Mouse (Mus musculus): ENCODE measurements around the gene Nfya. TPM values are rescaled to one million over a fixed set of nuclear protein-coding genes. Genes with fewer than 3 reads are reported as not detected.

The Nfya gene
- total RNA-seq, 1 experiment = 23.3 TPM

GRCm38 (mm10) chr17:48376102-48376501, 33.6 kb downstream of the Nfya start:
- Histone ChIP-seq H3K9ac (ENCODE audit: insufficient read depth, low read depth, low read length, poor library complexity, severe bottlenecking) (no peak overlapping the region), H3K36me3 (ENCODE audit: control insufficient read depth, insufficient read depth, low read length, poor library complexity, severe bottlenecking) (no peaks in the 10 kb centered on the region), H3K9me3 (ENCODE audit: control insufficient read depth, insufficient read depth, low read depth, low read length) (no peaks in the 10 kb centered on the region), H3K4me3 (ENCODE audit: insufficient read depth in 1 of 2, low read depth in 1 of 2, low read length in 2 of 2, poor library complexity in 1 of 2, severe bottlenecking in 1 of 2) (no peak overlapping the region), H3K27ac (ENCODE audit: insufficient read depth, low read depth, low read length, poor library complexity, severe bottlenecking) (no peak overlapping the region), H3K4me1 (ENCODE audit: control insufficient read depth in 2 of 2, insufficient read depth in 2 of 2, low read length in 2 of 2, poor library complexity in 1 of 2) (no peaks in the 10 kb centered on the region)
- DNase-seq (ENCODE audit: low read depth, low spot score) = no peak
- in situ Hi-C loops (cut with MboI; ENCODE audit: low sequenced_read_pairs in 2 of 2, unreplicated experiment in 2 of 2) = no loop called here
- TF ChIP-seq CHD2 (IDR thresholded peaks at IDR 0.05; ENCODE audit: low read depth, low read length) (no peak), HCFC1 (IDR thresholded peaks at IDR 0.05; ENCODE audit: borderline replicate concordance, insufficient read depth, low read length) (no peak), MAFK (IDR thresholded peaks at IDR 0.05; ENCODE audit: insufficient read depth, low read depth, low read length) (no peak)

- TF ChIP-seq CHD2 (IDR thresholded peaks at IDR 0.05; ENCODE audit: low read depth, low read length) (no peak), ZNF384 (IDR thresholded peaks at IDR 0.05; ENCODE audit: low read depth, low read length) (no peak), HCFC1 (IDR thresholded peaks at IDR 0.05; ENCODE audit: borderline replicate concordance, insufficient read depth, low read length) (no peak), ZC3H11A (IDR thresholded peaks at IDR 0.05; ENCODE audit: borderline replicate concordance, low read depth, low read length) (no peak), MAFK (IDR thresholded peaks at IDR 0.05; ENCODE audit: insufficient read depth, low read depth, low read length) (no peak)
- Histone ChIP-seq H3K36me3 (ENCODE audit: control insufficient read depth, insufficient read depth, low read length, poor library complexity, severe bottlenecking) (no peaks in the 10 kb centered on the region), H3K9ac (ENCODE audit: insufficient read depth, low read depth, low read length, poor library complexity, severe bottlenecking) (no peak overlapping the region), H3K9me3 (ENCODE audit: control insufficient read depth, insufficient read depth, low read depth, low read length) (no peaks in the 10 kb centered on the region), H3K4me1 (ENCODE audit: control insufficient read depth in 2 of 2, insufficient read depth in 2 of 2, low read length in 2 of 2, poor library complexity in 1 of 2) (no peaks in the 10 kb centered on the region), H3K4me3 (ENCODE audit: insufficient read depth in 1 of 2, low read depth in 1 of 2, low read length in 2 of 2, poor library complexity in 1 of 2, severe bottlenecking in 1 of 2) (no peak overlapping the region), H3K27ac (ENCODE audit: insufficient read depth, low read depth, low read length, poor library complexity, severe bottlenecking) (no peak overlapping the region)
- in situ Hi-C loops (cut with MboI; ENCODE audit: low sequenced_read_pairs in 2 of 2, unreplicated experiment in 2 of 2) = no loop called here
- DNase-seq (ENCODE audit: low read depth, low spot score) = no peak
Measured at GRCm38 (mm10) chr17:48372987-48373386, 36.7 kb downstream of the Nfya start.

- H3K36me3 ChIP-seq (ENCODE audit: control insufficient read depth, insufficient read depth, low read length, poor library complexity, severe bottlenecking) = no peaks in the 10 kb centered on the region
- no peak overlapping the region for H3K4me3 ChIP-seq (ENCODE audit: insufficient read depth in 1 of 2, low read depth in 1 of 2, low read length in 2 of 2, poor library complexity in 1 of 2, severe bottlenecking in 1 of 2)
- DNase-seq (ENCODE audit: low read depth, low spot score) = no peak
- in situ Hi-C loops (cut with MboI; ENCODE audit: low sequenced_read_pairs in 2 of 2, unreplicated experiment in 2 of 2) = no loop called here
- no peaks in the 10 kb centered on the region for H3K4me1 ChIP-seq (ENCODE audit: control insufficient read depth in 2 of 2, insufficient read depth in 2 of 2, low read length in 2 of 2, poor library complexity in 1 of 2)
- H3K9me3 ChIP-seq (ENCODE audit: control insufficient read depth, insufficient read depth, low read depth, low read length) = no peaks in the 10 kb centered on the region
- no peak for TF ChIP-seq CHD2 (IDR thresholded peaks at IDR 0.05; ENCODE audit: low read depth, low read length)
- no peak for TF ChIP-seq ZC3H11A (IDR thresholded peaks at IDR 0.05; ENCODE audit: borderline replicate concordance, low read depth, low read length)
- TF ChIP-seq HCFC1 (IDR thresholded peaks at IDR 0.05; ENCODE audit: borderline replicate concordance, insufficient read depth, low read length) = no peak
- TF ChIP-seq ZNF384 (IDR thresholded peaks at IDR 0.05; ENCODE audit: low read depth, low read length) = no peak
- TF ChIP-seq MAFK (IDR thresholded peaks at IDR 0.05; ENCODE audit: insufficient read depth, low read depth, low read length) = no peak
- no peak overlapping the region for H3K27ac ChIP-seq (ENCODE audit: insufficient read depth, low read depth, low read length, poor library complexity, severe bottlenecking)
- H3K9ac ChIP-seq (ENCODE audit: insufficient read depth, low read depth, low read length, poor library complexity, severe bottlenecking) = no peak overlapping the region
Measured at GRCm38 (mm10) chr17:48371621-48372020, 38.1 kb downstream of the Nfya start.

- no peaks in the 10 kb centered on the region for H3K9me3 ChIP-seq (ENCODE audit: control insufficient read depth, insufficient read depth, low read depth, low read length)
- H3K27ac ChIP-seq (ENCODE audit: insufficient read depth, low read depth, low read length, poor library complexity, severe bottlenecking) = no peak overlapping the region
- DNase-seq (ENCODE audit: low read depth, low spot score) = no peak
- H3K4me3 ChIP-seq (ENCODE audit: insufficient read depth in 1 of 2, low read depth in 1 of 2, low read length in 2 of 2, poor library complexity in 1 of 2, severe bottlenecking in 1 of 2) = no peak overlapping the region
- in situ Hi-C loops (cut with MboI; ENCODE audit: low sequenced_read_pairs in 2 of 2, unreplicated experiment in 2 of 2) = no loop called here
- no peak overlapping the region for H3K9ac ChIP-seq (ENCODE audit: insufficient read depth, low read depth, low read length, poor library complexity, severe bottlenecking)
- no peaks in the 10 kb centered on the region for H3K36me3 ChIP-seq (ENCODE audit: control insufficient read depth, insufficient read depth, low read length, poor library complexity, severe bottlenecking)
- TF ChIP-seq MAFK (IDR thresholded peaks at IDR 0.05; ENCODE audit: insufficient read depth, low read depth, low read length) (no peak), ZC3H11A (IDR thresholded peaks at IDR 0.05; ENCODE audit: borderline replicate concordance, low read depth, low read length) (no peak), HCFC1 (IDR thresholded peaks at IDR 0.05; ENCODE audit: borderline replicate concordance, insufficient read depth, low read length) (no peak), CHD2 (IDR thresholded peaks at IDR 0.05; ENCODE audit: low read depth, low read length) (no peak), ZNF384 (IDR thresholded peaks at IDR 0.05; ENCODE audit: low read depth, low read length) (no peak)
- H3K4me1 ChIP-seq (ENCODE audit: control insufficient read depth in 2 of 2, insufficient read depth in 2 of 2, low read length in 2 of 2, poor library complexity in 1 of 2) = peaks cover 0 to 7% of the 10 kb centered on the region in 2 experiments; a peak in 1 of 4 replicates
Measured at GRCm38 (mm10) chr17:48366806-48367205, 42.9 kb downstream of the Nfya start.

All from ES-E14 (cell line).